Mouse (Mus musculus) kidney, adult 2 months (tissue): Measurements from ENCODE around the gene Thoc5.

Source experiments
- CTCF ChIP-seq: fragments of 200-500 bp; conservative IDR thresholded peaks from 2 replicates; pipeline ENCODE4 v1.5.1; 2011; ENCODE audit warnings: low read depth, mild to moderate bottlenecking, control low read depth, low read length, moderate library complexity, mixed read lengths; ENCODE audit not compliant: insufficient read depth, insufficient read length
- POLR2A ChIP-seq: fragments of 200-500 bp; IDR thresholded peaks from one replicate; pipeline ENCODE4 v1.6.1; 2011; ENCODE audit warnings: low read depth, low read length, control low read depth

- TF ChIP-seq POLR2A = no peak
- no peak for TF ChIP-seq CTCF
Observed at GRCm38 (mm10) chr11:4946530-4946929, 51.4 kb downstream of the Thoc5 start.
